Mouse (Mus musculus): ENCODE data around the gene Tgfa.

Tgfa gene

GRCm38 (mm10) chr6:86296126-86296525, 101.1 kb downstream of the Tgfa start:
- no peak for DNase-seq (ENCODE audit: low spot score)

- no peak for DNase-seq (ENCODE audit: low spot score)
These were observed 101.9 kb downstream of the Tgfa start for GRCm38 (mm10) chr6:86296938-86297337.

- no peak for DNase-seq (ENCODE audit: low spot score)
These were observed 103.9 kb downstream of the Tgfa start for GRCm38 (mm10) chr6:86298961-86299360.

- no peak for DNase-seq (ENCODE audit: low spot score)
These were observed 104.4 kb downstream of the Tgfa start for GRCm38 (mm10) chr6:86299381-86299780.

- DNase-seq (ENCODE audit: low spot score): no peak
These were observed 110.7 kb downstream of the Tgfa start for GRCm38 (mm10) chr6:86305680-86306079.

- DNase-seq (ENCODE audit: low spot score): no peak
These were observed 119.0 kb downstream of the Tgfa start for GRCm38 (mm10) chr6:86314011-86314410.

GRCm38 (mm10) chr6:86317066-86317465, 122.0 kb downstream of the Tgfa start:
- DNase-seq (ENCODE audit: low spot score): no peak

GRCm38 (mm10) chr6:86318855-86319254, 123.8 kb downstream of the Tgfa start:
- peak; percentile 11 for DNase-seq (ENCODE audit: low spot score)

GRCm38 (mm10) chr6:86322031-86322563, 127.1 kb downstream of the Tgfa start:
- no peak for DNase-seq (ENCODE audit: low spot score)

- DNase-seq (ENCODE audit: low spot score): no peak
These were observed 128.0 kb downstream of the Tgfa start for GRCm38 (mm10) chr6:86322991-86323390.

- no peak for DNase-seq (ENCODE audit: low spot score)
These were observed 129.4 kb downstream of the Tgfa start for GRCm38 (mm10) chr6:86324400-86324799.

Data from yolk sac, embryonic 10.5 days (tissue).